Mouse (Mus musculus): ENCODE data around the gene Taar3. TPM values are rescaled to one million over a fixed set of nuclear protein-coding genes. Genes with fewer than 3 reads are reported as not detected.

Taar3 gene
- polyA plus RNA-seq, 1 experiment = not detected

- Histone ChIP-seq H3ac (ENCODE audit: control insufficient read depth, insufficient read length) (no peak overlapping the region), H3K27me3 (ENCODE audit: control insufficient read depth, insufficient read depth, insufficient read length) (no peaks in the 10 kb centered on the region), H3K79me2 (ENCODE audit: control insufficient read depth, insufficient read depth) (no peaks in the 10 kb centered on the region), H3K36me3 (ENCODE audit: control insufficient read depth, insufficient read depth) (no peaks in the 10 kb centered on the region), H3K4me3 (no peak overlapping the region), H3K4me2 (ENCODE audit: low read depth) (no peak overlapping the region)
- no peak for TF ChIP-seq POLR2AphosphoS2 (IDR thresholded peaks at IDR 0.05; ENCODE audit: insufficient read length, low read depth)
- no peak for TF ChIP-seq USF1 (IDR thresholded peaks at IDR 0.05; ENCODE audit: low read depth)
- no peak for TF ChIP-seq E2F4 (IDR thresholded peaks at IDR 0.05; ENCODE audit: insufficient read depth)
- TF ChIP-seq MYOG (IDR thresholded peaks at IDR 0.05; ENCODE audit: control insufficient read depth in 1 of 3, insufficient read depth in 1 of 3, insufficient read length in 2 of 3, low read depth in 2 of 3) = no peak
- no peak for TF ChIP-seq REST (IDR thresholded peaks at IDR 0.05; ENCODE audit: insufficient read depth, insufficient read length)
- TF ChIP-seq TCF12 (IDR thresholded peaks at IDR 0.05; ENCODE audit: insufficient read depth, poor library complexity, severe bottlenecking) = no peak
- TF ChIP-seq MAX (IDR thresholded peaks at IDR 0.05; ENCODE audit: low read depth) = no peak
- no peak for TF ChIP-seq TCF3 (IDR thresholded peaks at IDR 0.05; ENCODE audit: insufficient read length, low read depth)
- TF ChIP-seq CEBPB (IDR thresholded peaks at IDR 0.05; ENCODE audit: insufficient read depth, poor library complexity, severe bottlenecking) = no peak
- TF ChIP-seq POLR2A (IDR thresholded peaks at IDR 0.05; ENCODE audit: insufficient read length, low read depth) = no peak
- no peak for TF ChIP-seq SRF (IDR thresholded peaks at IDR 0.05; ENCODE audit: control insufficient read depth, insufficient read length, low read depth)
- no peak for TF ChIP-seq MYOD1 (IDR thresholded peaks at IDR 0.05; ENCODE audit: control insufficient read depth in 1 of 3, insufficient read length in 2 of 3, low read depth in 2 of 3)
Measured at GRCm38 (mm10) chr10:23977958-23978357, 28.6 kb downstream of the Taar3 start.

GRCm38 (mm10) chr10:23978901-23979705, 29.7 kb downstream of the Taar3 start:
- H3K79me2 ChIP-seq (ENCODE audit: control insufficient read depth, insufficient read depth) = no peaks in the 10 kb centered on the region
- H3ac ChIP-seq (ENCODE audit: control insufficient read depth, insufficient read length) = no peak overlapping the region
- no peak for TF ChIP-seq MYOD1 (IDR thresholded peaks at IDR 0.05; ENCODE audit: control insufficient read depth in 1 of 3, insufficient read length in 2 of 3, low read depth in 2 of 3)
- no peak for TF ChIP-seq REST (IDR thresholded peaks at IDR 0.05; ENCODE audit: insufficient read depth, insufficient read length)
- TF ChIP-seq SRF (IDR thresholded peaks at IDR 0.05; ENCODE audit: control insufficient read depth, insufficient read length, low read depth) = no peak
- no peak for TF ChIP-seq CEBPB (IDR thresholded peaks at IDR 0.05; ENCODE audit: insufficient read depth, poor library complexity, severe bottlenecking)
- no peak for TF ChIP-seq POLR2A (IDR thresholded peaks at IDR 0.05; ENCODE audit: insufficient read length, low read depth)
- no peak for TF ChIP-seq POLR2AphosphoS2 (IDR thresholded peaks at IDR 0.05; ENCODE audit: insufficient read length, low read depth)
- TF ChIP-seq TCF12 (IDR thresholded peaks at IDR 0.05; ENCODE audit: insufficient read depth, poor library complexity, severe bottlenecking) = no peak
- no peak for TF ChIP-seq MAX (IDR thresholded peaks at IDR 0.05; ENCODE audit: low read depth)
- no peak for TF ChIP-seq MYOG (IDR thresholded peaks at IDR 0.05; ENCODE audit: control insufficient read depth in 1 of 3, insufficient read depth in 1 of 3, insufficient read length in 2 of 3, low read depth in 2 of 3)
- TF ChIP-seq E2F4 (IDR thresholded peaks at IDR 0.05; ENCODE audit: insufficient read depth) = no peak
- no peak for TF ChIP-seq USF1 (IDR thresholded peaks at IDR 0.05; ENCODE audit: low read depth)
- TF ChIP-seq TCF3 (IDR thresholded peaks at IDR 0.05; ENCODE audit: insufficient read length, low read depth) = no peak
- H3K4me3 ChIP-seq = no peak overlapping the region
- no peak overlapping the region for H3K4me2 ChIP-seq (ENCODE audit: low read depth)
- no peaks in the 10 kb centered on the region for H3K27me3 ChIP-seq (ENCODE audit: control insufficient read depth, insufficient read depth, insufficient read length)
- no peaks in the 10 kb centered on the region for H3K36me3 ChIP-seq (ENCODE audit: control insufficient read depth, insufficient read depth)

GRCm38 (mm10) chr10:23985546-23985945, 36.2 kb downstream of the Taar3 start, which contains the start of gene Taar6:
TSS of gene Taar6 (minus strand) at chr10:23985646.
- no peak for TF ChIP-seq TCF12 (IDR thresholded peaks at IDR 0.05; ENCODE audit: insufficient read depth, poor library complexity, severe bottlenecking)
- no peak for TF ChIP-seq MYOG (IDR thresholded peaks at IDR 0.05; ENCODE audit: control insufficient read depth in 1 of 3, insufficient read depth in 1 of 3, insufficient read length in 2 of 3, low read depth in 2 of 3)
- no peak for TF ChIP-seq MAX (IDR thresholded peaks at IDR 0.05; ENCODE audit: low read depth)
- TF ChIP-seq TCF3 (IDR thresholded peaks at IDR 0.05; ENCODE audit: insufficient read length, low read depth) = no peak
- no peak for TF ChIP-seq E2F4 (IDR thresholded peaks at IDR 0.05; ENCODE audit: insufficient read depth)
- no peak for TF ChIP-seq REST (IDR thresholded peaks at IDR 0.05; ENCODE audit: insufficient read depth, insufficient read length)
- TF ChIP-seq MYOD1 (IDR thresholded peaks at IDR 0.05; ENCODE audit: control insufficient read depth in 1 of 3, insufficient read length in 2 of 3, low read depth in 2 of 3) = no peak
- no peak for TF ChIP-seq POLR2A (IDR thresholded peaks at IDR 0.05; ENCODE audit: insufficient read length, low read depth)
- no peak for TF ChIP-seq POLR2AphosphoS2 (IDR thresholded peaks at IDR 0.05; ENCODE audit: insufficient read length, low read depth)
- Histone ChIP-seq H3K4me2 (ENCODE audit: low read depth) (no peak within 1 kb of the TSS), H3K27me3 (ENCODE audit: control insufficient read depth, insufficient read depth, insufficient read length) (peaks cover 5% of the 10 kb centered on the region), H3ac (ENCODE audit: control insufficient read depth, insufficient read length) (no peak within 1 kb of the TSS), H3K36me3 (ENCODE audit: control insufficient read depth, insufficient read depth) (no peaks in the 10 kb centered on the region), H3K79me2 (ENCODE audit: control insufficient read depth, insufficient read depth) (no peaks in the 10 kb centered on the region), H3K4me3 (no peak within 1 kb of the TSS)

- Histone ChIP-seq H3K4me2 (ENCODE audit: low read depth) (no peak overlapping the region), H3K36me3 (ENCODE audit: control insufficient read depth, insufficient read depth) (no peaks in the 10 kb centered on the region), H3K79me2 (ENCODE audit: control insufficient read depth, insufficient read depth) (no peaks in the 10 kb centered on the region), H3K4me3 (no peak overlapping the region), H3K27me3 (ENCODE audit: control insufficient read depth, insufficient read depth, insufficient read length) (peaks cover 5% of the 10 kb centered on the region), H3ac (ENCODE audit: control insufficient read depth, insufficient read length) (no peak overlapping the region)
- TF ChIP-seq USF1 (IDR thresholded peaks at IDR 0.05; ENCODE audit: low read depth) (no peak), POLR2A (IDR thresholded peaks at IDR 0.05; ENCODE audit: insufficient read length, low read depth) (no peak), MAX (IDR thresholded peaks at IDR 0.05; ENCODE audit: low read depth) (no peak), MYOG (IDR thresholded peaks at IDR 0.05; ENCODE audit: control insufficient read depth in 1 of 3, insufficient read depth in 1 of 3, insufficient read length in 2 of 3, low read depth in 2 of 3) (no peak), E2F4 (IDR thresholded peaks at IDR 0.05; ENCODE audit: insufficient read depth) (no peak), CEBPB (IDR thresholded peaks at IDR 0.05; ENCODE audit: insufficient read depth, poor library complexity, severe bottlenecking) (no peak), MYOD1 (IDR thresholded peaks at IDR 0.05; ENCODE audit: control insufficient read depth in 1 of 3, insufficient read length in 2 of 3, low read depth in 2 of 3) (no peak), TCF12 (IDR thresholded peaks at IDR 0.05; ENCODE audit: insufficient read depth, poor library complexity, severe bottlenecking) (no peak)
Measured at GRCm38 (mm10) chr10:23986419-23986818, 37.1 kb downstream of the Taar3 start.

All from myocyte (in vitro differentiated cells).